Mouse (Mus musculus) frontal cortex, adult 2 months (tissue): ENCODE data around the gene Cldn6. TPM values are rescaled to one million over a fixed set of nuclear protein-coding genes. Genes with fewer than 3 reads are reported as not detected.
A peak's percentile ranks its signal among the peaks of the same experiment; 100 is the strongest.

Experiments used
- DNase-seq, 2 experiments: peaks; one replicate each; pipeline ENCODE4 v3.0.0; 2022; ENCODE audit warnings: low spot score in 1 of 2; ENCODE audit errors: extremely low spot score in 1 of 2
- polyA plus RNA-seq: library from polyadenylated mRNA; depleted of rRNA; stranded (reverse); fragments of >200 nt; gene quantifications from 2 replicates; pipeline ENCODE4 v1.2.3, GENCODE M21; 2012

Cldn6 gene
- polyA plus RNA-seq, 1 experiment = 0.08 TPM

DNA sequence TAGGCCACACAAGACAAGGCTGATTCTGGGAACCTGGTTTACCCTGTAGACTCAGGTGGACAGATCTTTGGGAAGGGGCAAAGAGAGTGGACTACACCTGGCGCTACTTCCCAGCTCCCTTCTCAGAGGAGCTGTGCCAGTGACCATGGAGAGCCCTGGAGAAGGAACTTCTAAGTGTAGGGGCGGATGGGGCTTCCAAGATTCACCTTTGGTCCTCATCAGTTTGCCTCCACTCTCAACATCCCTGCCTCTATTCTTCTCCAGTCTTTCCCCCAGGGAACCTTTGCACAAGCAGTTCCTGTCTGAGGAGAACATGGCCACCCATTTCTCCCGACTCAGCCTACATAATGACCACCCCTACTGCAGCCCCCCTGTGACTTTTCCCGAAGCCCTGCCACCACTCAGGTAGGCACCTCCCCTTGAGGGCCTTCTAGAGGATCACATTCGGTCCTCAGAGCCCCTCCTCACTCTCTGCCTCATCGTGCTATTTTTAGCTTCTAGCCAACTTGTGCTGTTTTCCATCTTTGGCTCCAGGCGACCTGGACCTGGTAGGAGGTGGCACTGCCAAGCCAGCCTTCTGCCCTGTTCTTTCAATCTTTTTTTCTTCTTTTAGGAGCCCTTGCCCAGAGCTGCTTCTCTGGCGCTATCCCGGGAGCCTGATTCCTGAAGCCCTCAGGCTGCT lies 4.6 kb upstream of the Cldn6 start:
- peak in 1 of 2 experiments; percentile 16 for DNase-seq

DNA sequence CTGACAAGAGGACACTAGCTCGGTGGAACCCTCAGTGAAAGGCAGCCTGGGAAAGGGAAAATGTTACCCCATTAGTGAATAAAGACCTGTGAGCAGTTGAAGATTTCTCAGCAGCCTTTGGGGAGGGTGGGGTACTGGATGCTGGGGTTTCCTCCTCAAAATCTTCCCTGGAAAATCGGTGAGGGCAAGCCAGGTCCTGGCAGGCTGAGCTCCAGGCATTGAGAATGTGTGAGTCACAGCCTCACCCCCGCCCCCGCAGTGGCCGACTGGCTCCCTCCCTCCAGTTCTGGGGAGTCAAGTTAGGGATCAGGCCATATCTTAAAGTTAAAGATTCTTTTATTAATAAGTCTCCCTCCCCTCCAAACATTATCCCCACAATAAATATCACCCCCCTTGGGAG lies 3.9 kb upstream of the Cldn6 start:
- peak in 1 of 2 experiments; percentile 41 for DNase-seq

DNA sequence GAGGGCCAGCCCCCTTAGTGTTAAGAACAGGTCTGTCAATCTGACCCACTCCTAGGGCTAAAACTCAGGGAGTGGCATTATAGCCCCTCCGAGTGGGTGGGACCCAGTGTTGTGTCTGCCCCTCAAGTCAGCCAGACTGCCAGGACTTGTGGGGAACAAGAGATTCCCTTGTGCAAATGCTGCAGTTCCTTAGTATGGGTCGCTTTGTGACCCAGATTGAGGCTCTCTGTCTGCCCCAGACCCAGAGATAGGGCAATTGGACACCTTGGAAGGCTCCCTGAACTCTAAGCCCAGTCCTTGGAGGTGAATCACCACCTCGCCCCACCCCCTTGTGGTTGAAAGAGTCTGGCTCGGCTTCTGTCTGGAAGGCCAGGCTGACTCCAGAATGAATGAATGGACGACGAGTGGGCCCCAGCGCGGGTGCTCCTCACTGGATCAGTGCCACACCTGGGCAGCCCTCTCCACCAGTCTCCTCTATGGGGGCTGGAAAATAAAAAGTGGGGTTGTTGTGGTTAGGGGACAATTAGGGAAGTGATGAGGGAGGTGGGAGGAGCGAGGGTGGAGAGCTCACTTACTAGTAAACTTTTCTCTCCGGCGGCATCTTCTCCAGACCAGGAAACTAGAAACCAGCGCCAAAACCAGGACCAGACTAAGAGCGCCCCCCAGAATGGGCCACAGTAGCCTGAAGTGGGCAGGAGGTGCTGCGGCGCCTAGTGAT lies 3.3 kb upstream of the Cldn6 start:
- peak in 1 of 2 experiments; percentile 20 for DNase-seq

DNA sequence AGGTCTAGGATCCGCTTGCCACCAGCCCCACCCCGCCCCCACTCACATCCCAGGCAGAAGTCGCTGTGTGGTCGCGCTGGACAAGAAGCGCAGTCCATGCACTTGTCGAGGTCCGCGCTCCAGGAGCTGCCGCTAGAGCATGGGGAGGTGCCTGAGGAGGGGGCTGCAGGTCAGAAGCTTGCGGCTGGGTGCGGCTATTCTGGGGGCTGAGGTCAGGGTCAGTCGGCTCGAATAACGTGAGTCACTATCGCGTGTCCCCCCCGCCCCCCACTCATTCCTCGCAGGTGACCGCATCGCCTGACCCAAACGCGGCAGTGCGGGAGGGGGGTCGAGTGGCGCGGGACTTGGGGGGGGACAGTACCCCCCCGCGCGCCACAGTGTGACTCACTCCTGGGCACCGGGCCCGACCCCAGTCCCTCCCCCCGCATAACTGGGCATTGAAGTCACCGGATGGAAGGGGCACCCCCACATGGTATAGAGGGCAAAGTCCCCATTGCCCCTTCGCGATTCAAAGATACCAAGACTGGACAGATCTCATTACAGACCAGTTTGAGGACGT lies 2.5 kb upstream of the Cldn6 start:
- peak in 1 of 2 experiments; percentile 13 for DNase-seq

DNA sequence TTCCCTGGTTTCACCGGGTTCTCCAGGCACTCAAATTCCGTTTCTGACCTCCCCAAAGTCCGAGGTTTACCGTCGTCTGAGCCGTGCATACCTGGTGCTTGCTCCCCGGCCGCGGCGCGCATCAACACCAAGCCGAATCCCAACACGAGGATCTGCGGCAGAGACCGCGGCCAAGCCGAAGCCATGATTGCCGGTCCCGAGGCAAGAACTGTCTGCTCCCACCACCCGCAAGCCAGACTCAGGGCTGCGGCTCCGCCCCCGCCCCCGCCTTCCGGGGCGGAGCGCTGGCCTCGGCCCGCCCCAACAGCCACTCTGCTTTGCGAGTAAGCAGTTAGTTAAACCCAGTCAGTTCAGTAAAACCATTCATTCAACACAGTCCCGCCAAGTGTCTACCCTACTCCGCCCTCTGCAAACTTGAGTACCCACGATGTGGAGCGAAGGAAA lies 1.8 kb upstream of the Cldn6 start, which contains the start of gene Tnfrsf12a:
Tnfrsf12a (minus strand) TSS at position 233 of the 444 bp plus-strand sequence.
- peak; percentile 38 to 81 for DNase-seq

DNA sequence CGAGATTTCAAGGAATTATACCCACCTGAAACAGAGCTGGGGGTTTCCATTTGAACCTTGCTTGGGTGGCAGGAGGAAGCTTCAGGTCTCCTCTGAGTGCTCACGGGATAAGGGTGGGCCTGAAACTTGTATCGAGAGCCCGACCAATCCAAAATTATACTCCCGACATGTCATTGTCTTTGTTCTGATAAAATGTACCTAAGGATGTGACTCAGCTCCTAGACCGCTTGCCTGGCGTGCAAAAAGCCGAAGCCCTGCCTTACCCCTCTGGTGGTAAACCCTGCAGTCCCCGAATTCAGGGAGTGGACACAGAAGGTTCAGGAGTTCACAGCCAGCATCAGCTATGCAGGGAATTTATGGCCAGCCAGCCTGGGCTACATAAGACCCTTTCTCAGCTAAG lies 1.3 kb downstream of the Cldn6 start:
- DNase-seq = no peak

DNA sequence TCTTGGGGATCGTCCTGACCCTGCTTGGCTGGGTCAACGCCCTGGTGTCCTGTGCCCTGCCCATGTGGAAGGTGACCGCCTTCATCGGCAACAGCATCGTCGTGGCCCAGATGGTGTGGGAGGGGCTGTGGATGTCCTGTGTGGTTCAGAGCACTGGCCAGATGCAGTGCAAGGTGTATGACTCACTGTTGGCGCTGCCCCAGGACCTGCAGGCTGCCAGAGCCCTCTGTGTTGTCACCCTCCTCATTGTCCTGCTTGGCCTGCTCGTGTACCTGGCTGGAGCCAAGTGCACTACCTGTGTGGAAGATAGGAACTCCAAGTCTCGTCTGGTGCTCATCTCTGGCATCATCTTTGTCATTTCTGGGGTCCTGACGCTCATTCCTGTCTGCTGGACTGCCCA lies 2.0 kb downstream of the Cldn6 start:
- DNase-seq = no peak

DNA sequence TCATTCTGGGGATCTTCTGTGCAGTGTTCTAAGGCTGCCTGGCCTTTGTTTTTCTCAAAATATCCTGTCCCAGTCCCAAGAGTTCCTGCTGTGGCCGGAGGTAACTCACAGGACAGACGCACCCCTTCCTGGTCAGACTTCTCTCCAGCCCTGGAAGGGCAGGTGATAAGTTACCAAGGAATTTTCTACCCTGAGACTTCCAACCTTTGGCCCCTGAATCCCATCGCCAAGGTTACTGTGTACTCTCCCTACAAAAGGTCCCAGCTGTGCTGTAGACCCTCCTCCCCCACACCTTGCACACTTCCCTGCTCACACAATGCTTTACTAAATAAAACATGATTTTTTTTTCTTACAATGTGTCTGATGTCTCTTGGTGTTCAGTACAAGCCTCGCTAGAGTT lies 3.0 kb downstream of the Cldn6 start:
- DNase-seq = no peak

DNA sequence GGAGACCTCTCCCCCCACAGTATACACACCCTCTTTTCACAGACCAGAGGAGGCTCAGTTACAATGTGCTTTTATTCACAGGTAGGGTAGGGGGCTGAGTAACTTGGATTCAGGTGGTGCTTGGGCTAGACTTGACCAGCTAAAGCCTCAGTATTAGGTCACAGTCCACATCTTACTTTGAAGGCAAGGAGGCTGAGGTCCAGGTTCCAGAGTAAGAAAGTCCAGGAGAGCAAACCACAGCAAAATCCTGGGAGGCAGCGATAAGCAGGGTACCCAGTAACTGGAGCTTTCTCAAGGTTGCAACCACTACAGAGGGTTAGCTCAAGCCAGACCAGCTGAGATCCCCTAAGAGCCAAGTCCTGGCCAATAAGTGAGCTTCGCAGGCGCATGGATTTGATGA lies 3.5 kb downstream of the Cldn6 start:
- DNase-seq = no peak

DNA sequence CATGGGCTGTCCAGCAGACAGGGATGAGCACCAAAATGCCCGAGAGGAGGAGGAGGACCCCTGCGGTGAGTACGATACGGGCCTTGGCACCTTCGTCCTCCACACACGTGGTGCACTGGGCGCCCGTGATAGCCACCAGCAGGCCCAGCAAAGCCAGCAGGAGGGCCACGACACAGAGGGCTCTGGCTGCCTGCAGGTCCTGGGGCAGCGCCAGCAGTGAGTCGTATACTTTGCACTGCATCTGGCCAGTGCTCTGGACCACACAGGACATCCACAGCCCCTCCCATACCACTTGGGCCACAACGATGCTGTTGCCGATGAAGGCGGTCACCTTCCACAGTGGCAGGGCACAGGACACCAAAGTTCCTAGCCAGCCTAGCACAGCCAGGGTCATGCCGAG lies 4.2 kb downstream of the Cldn6 start:
- DNase-seq = no peak

DNA sequence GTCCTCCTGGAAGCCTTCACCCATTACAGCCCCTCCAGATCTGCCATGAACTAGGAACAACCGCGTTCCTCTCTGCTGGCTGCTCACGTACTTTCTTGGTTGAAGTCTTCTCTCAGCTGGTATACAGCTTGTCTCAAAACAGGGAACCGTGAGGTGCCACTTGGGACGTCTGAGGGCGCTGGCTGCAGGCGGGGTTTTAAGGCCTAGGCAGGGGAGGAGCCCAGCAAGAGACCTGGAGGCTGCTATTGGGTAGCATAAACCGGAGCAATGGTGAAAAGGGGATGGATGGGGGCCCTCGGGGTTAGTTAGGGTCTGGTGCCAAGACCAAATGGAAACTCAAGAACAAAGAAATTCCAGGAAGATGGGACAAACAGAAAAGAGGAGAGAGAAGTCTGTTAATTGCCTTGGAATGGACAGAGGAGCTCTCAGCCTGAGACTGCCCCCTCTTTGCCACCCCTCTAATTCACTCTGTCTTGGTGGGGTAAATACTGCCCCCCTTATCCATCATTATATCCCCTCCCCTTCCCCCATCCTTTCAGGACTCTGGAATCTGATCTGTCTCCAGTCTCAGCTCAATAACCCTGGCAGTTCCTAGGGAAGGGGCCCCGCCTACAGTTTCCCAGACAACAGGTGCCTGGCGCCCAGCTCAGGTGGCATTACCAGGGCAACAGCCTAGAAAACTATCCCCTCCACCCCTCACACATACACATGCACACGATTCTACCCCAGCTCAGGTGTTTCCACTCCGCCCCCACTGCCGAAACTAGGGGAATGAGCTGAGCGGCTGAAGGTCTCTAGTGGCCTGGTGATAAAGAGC lies 5.0 kb downstream of the Cldn6 start, which contains the start of gene Cldn9:
Cldn9 (minus strand) TSS at position 171 of the 817 bp plus-strand sequence.
- no peak for DNase-seq

DNA sequence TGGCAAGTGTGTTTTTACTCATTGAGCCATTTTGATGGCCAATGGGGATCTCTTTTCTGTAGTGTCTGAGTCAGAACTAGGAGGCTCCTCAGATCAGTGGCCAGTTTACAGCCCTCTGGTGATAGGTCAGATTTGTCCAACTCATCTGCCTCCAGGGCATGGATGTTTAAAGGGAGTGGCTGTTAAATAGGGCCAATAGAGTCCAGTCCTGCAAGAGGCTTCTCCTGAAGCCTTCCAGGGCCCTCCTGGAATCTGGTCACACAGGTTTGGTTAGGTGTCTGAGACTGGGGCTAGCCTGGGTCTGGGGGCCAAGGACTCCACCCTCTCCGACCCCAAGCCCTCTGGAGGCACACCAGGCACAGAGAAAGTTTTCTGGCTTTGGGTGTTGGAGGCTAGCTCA lies 15.4 kb downstream of the Cldn6 start:
- no peak for DNase-seq

DNA sequence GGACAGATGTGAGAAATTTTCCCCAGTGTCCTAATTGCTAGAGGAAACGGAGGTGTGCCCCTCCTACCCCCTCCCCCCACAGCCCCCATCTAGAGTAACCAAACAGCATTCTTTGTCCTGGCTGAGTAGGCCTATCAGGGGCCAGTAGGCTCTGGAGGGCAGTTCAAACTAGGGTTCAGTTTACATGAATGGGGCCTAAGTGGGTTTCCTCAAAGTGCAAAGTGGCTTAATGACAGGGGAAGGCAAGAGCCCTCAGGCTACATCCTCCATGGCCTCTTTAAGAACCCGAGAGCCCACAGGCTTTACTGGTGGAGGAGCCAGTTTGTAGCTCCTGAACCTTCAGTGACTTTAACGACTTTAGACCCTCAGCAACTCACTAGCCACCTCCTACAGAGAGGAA lies 16.8 kb downstream of the Cldn6 start:
- DNase-seq = no peak

DNA sequence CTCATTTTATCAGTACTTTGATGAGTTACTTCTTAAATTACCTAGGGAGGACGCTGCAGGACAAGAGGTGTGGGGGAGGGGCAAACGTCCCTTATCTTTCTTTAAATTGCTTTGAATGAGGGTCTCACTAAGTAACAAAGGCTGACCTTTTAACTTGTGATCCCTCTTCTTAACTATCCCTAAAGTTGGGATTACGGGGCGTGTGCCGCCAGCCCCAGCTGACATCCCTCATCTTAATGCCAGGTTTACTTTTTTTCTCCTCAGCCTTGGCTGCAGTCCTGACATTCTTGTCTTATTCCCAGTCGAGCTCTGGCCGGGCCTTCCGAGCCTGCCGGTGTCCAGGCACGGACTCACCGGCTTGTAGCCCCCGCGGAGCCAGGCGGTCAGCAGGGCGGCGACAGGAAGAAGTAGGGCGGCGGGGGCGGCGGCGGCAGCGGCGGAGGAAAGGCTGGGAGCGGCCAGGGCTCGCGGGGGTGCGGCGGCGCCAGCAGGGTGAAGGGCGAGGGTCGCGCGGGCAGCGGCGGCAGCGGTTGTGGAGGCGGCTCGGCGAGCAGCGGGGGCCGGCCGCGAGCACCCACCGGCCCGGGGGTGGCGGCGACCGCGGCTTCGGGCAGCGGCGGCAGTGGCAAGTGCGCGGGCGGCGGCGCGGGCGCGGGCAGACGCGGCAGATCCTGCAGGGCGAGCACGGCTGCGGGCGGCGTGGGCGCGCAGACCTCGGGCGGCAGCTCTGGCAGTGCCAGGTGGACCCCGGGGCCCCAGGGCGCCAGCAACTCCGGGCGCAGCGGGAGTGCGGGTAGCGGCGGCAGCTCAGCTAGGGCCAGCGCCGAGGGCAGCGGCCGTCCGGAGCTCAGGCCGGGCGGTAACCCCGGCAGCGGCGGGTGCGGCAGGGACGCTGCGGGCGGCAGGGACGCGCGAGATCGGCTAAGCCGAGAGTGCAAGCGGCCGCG lies 20.4 kb downstream of the Cldn6 start:
- DNase-seq = peak in 1 of 2 experiments; percentile 33

DNA sequence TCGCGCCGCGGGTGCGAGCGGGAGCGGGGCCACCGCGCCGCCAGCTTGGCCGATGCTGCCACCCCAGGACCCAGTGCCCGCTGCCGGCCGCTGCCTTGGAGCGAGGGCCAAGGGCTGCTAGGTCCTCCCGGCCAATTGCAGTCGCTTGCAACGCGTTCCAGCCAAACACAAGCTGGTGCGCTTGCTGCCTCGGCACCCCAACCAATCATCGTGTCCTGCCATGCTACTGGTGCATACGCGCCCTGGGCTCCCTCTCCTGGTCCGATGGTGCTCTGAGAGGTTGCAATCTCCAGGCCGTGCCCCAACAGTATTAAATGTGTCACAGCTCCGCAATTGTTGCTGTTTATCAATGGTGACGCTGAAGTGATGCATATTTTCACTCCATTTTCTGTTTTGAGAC lies 21.0 kb downstream of the Cldn6 start:
- DNase-seq = peak; percentile 84 to 92

DNA sequence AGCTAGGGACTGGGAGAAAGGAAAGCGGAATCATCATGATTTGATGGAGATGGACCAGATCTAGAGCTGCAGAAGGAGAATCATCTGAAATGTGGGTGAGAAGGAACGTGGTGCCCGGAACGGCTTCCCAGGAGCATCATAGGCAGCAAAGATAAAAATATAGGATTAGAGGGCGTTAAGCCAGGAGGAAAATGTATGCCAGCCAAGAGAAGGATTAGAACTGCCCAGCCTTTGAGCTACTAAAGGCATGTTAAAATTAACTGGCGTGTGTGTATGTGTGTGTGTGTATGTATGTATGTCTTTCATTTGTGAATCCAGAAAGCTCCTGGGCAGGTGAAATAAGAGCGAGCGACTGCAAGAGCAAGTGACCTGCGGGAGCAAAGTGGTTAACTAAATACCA lies 24.3 kb downstream of the Cldn6 start:
- DNase-seq = peak in 1 of 2 experiments; percentile 56

DNA sequence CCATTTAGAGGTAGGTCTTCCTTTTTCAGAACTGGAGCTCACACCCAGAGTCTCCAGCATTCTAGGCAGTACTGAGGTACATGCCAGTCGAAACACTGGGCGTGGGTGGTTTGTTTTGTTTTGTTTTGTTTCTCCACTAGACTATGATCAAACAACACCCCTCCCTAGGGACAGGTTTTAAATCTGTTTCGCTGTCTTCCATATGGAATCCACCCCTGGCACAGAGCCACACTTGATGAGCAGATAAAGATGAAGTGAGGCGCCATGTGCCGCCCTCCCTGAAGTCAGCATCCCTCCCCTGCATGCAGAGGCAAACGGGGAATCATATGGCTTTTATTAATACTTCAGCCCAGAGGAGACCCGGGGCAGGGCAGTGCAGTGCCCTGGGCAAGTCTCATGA lies 25.7 kb downstream of the Cldn6 start:
- peak in 1 of 2 experiments; percentile 50 for DNase-seq

DNA sequence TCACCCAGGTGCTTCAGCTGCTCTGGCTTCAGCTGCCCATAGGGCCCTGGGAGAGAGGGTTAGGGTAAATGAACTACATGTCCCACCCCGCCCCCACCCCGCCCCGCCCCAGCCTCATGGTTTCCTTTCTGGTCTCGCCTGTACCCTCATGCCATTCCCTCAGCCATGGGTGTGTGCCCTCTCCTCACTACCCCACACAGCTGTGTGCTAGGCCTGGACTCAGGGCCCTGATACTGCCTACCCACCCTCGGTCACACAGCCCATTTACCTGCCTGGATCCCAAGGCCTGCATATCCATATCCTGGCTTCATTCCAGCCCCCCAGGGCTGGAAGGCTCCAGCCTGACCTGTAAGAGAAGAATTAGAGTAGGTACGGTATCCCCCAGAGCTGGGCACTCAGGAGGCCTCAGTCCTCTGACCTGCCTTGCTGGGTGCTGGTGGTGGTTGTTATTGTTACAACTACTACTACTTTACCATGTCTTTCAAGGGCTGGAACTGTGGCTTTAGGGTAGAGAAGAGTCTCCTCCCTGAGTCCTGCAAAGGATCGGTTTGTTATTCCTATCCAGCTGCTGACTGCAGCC lies 26.6 kb downstream of the Cldn6 start:
- no peak for DNase-seq

DNA sequence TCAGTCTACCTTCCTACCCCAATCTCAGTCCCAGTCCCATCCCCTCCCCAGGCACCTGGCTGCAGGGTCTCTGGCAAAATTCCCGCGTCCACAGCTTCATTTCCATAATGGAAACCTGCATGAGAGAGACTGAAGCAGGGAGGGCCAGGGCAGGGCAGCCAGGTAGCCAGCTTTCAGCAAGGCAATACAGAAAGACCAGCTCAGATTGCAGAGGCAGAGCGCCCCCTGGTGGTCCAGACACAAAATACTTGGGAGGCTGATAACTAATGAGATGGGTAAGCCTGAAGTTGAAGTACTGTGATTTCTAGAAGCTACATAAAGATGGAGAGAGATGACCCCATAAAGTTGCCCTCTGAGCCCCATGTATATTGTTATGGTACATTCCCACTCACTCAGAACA lies 27.2 kb downstream of the Cldn6 start:
- DNase-seq = peak; percentile 41 to 83
